Mouse (Mus musculus) C2C12 (cell line): Measurements from ENCODE around the gene Galnt10. TPM values are rescaled to one million over a fixed set of nuclear protein-coding genes. Genes with fewer than 3 reads are reported as not detected.

Source experiments
- H3K27me3 ChIP-seq: one replicate; pipeline ENCODE4 v1.6.1; 2011; ENCODE audit not compliant: control insufficient read depth, insufficient read depth, insufficient read length
- H3K36me3 ChIP-seq: one replicate; pipeline ENCODE4 v1.6.1; 2011; ENCODE audit not compliant: control insufficient read depth, insufficient read depth
- H3K4me3 ChIP-seq: one replicate; pipeline ENCODE4 v1.5.1; 2011; ENCODE audit warnings: mild to moderate bottlenecking, control low read depth; ENCODE audit not compliant: poor library complexity, insufficient read depth, severe bottlenecking
- H3K79me2 ChIP-seq: one replicate; pipeline ENCODE4 v1.6.1; 2011; ENCODE audit not compliant: control insufficient read depth, insufficient read depth
- H3K79me3 ChIP-seq: one replicate; pipeline ENCODE4 v1.6.1; 2011; ENCODE audit warnings: low read depth, control low read depth
- H3ac ChIP-seq: one replicate; pipeline ENCODE3; 2011; ENCODE audit warnings: low read depth; ENCODE audit not compliant: control insufficient read depth, insufficient read length
- CEBPB ChIP-seq: IDR thresholded peaks from one replicate; pipeline ENCODE4 v1.6.1; 2011; ENCODE audit warnings: low read depth, mild to moderate bottlenecking, control low read depth, moderate library complexity
- CTCF ChIP-seq: IDR thresholded peaks from one replicate; pipeline ENCODE4 v1.5.1; 2011; ENCODE audit not compliant: control insufficient read depth, insufficient read depth, insufficient read length
- FOSL1 ChIP-seq: IDR thresholded peaks from one replicate; pipeline ENCODE4 v1.8.0; 2011; ENCODE audit warnings: mild to moderate bottlenecking, low read length; ENCODE audit not compliant: poor library complexity, insufficient read depth, severe bottlenecking
- MAX ChIP-seq: IDR thresholded peaks from one replicate; pipeline ENCODE4 v1.6.1; 2011; ENCODE audit warnings: mild to moderate bottlenecking, control low read depth
- MYOD1 ChIP-seq: IDR thresholded peaks from one replicate; pipeline ENCODE4 v1.6.1; 2011; ENCODE audit warnings: low read depth; ENCODE audit not compliant: control insufficient read depth, insufficient read length
- MYOG ChIP-seq: IDR thresholded peaks from one replicate; pipeline ENCODE4 v1.6.1; 2011; ENCODE audit not compliant: control insufficient read depth, insufficient read length; ENCODE audit errors: extremely low read depth
- USF1 ChIP-seq: IDR thresholded peaks from one replicate; pipeline ENCODE4 v1.6.1; 2011; ENCODE audit warnings: low read depth, mild to moderate bottlenecking, control low read depth, moderate library complexity
- long read RNA-seq, 2 experiments: library from polyadenylated mRNA; unstranded; transcript quantifications; one replicate each; pipeline ENCODE4 v2.0.0; 2019 to 2020
- polyA plus RNA-seq: library from polyadenylated mRNA; unstranded; fragments of >200 nt; fragmentation: generic; extraction: Trizol; gene quantifications from one replicate; pipeline ENCODE4 v1.2.1, GENCODE M21; 2012; ENCODE audit warnings: missing spikeins

Gene Galnt10
- 43.0 TPM for polyA plus RNA-seq
- long read RNA-seq, experiment 1, full-length matches to known transcripts, result 7 of 25 reads
- long read RNA-seq, experiment 1, partial matches to known transcripts, result 12 of 25 reads
- long read RNA-seq, experiment 1, other reads (novel, unspliced or antisense), result 6 of 25 reads
- long read RNA-seq, experiment 2, full-length matches to known transcripts, result 82 of 129 reads
- long read RNA-seq, experiment 2, partial matches to known transcripts, result 27 of 129 reads
- long read RNA-seq, experiment 2, other reads (novel, unspliced or antisense), result 20 of 129 reads

DNA sequence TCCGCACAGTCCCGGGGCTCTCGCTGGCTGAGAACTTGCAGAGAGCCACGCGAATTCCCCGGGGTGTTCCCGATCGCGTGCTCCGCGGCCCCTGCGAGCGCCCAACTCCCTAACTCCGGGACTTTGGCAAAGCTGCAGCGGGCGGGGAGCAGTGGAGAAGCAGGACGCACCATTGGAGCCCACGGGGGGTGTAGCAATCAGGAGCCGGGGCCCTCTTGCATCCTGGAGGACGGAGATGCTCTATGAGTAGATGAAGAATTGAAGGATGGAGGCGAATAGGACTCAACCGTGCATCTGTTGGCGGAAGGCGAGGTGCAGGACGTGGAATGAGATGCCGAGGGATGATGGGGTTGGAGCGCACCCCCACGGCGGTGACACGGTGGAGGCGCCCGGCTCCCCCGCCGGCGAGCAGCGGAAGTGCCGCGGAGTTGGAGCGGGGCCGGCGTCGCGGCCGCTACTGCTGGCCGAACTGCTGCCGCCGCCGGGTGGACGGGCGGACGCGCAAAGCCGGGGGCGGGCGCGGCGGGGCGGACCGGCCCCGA is at the start of gene Galnt10:
Gene Galnt10 (plus strand): TSS at position 425 of the 542 bp plus-strand sequence.
- H3K79me3 ChIP-seq, result peaks cover 17% of the 10 kb centered on the region
- peak within 1 kb of the TSS; percentile 96 for H3ac ChIP-seq
- peak; percentile 40 for TF ChIP-seq CTCF
- TF ChIP-seq USF1, result no peak
- no peak for TF ChIP-seq FOSL1
- no peak for TF ChIP-seq MYOD1
- TF ChIP-seq CEBPB, result no peak
- peak; percentile 28 for TF ChIP-seq MAX
- no peak for TF ChIP-seq MYOG

DNA sequence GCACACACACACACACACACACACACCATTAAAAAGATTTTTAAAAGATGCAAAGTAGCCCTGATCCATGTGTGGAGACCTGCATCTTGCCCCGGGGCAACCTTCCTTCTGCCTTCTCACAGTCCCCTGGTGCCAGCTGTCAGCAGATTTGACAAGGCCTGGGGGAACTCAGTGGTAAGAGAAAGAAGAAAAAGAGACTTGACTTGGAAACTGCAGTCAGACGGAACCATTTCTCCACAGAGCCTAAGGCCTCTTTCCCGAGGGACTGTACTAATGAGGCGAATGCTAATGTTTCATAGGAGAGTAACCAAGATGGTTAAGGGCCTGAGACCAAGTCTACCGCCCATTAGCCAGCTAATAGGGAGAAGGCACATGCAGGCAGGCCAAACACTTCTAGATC is 49.3 kb upstream of the Galnt10 start:
- Histone ChIP-seq H3ac (no peak overlapping the region), H3K4me3 (no peak overlapping the region), H3K27me3 (no peaks in the 10 kb centered on the region), H3K36me3 (no peaks in the 10 kb centered on the region), H3K79me3 (no peaks in the 10 kb centered on the region), H3K79me2 (no peaks in the 10 kb centered on the region)
- TF ChIP-seq MYOD1 (no peak), CTCF (no peak), FOSL1 (no peak), CEBPB (no peak)

More for the DNA sequence above, at the start of gene Galnt10:
- Histone ChIP-seq H3K27me3 (no peaks in the 10 kb centered on the region), H3K4me3 (peak within 1 kb of the TSS; percentile 86), H3K36me3 (peaks cover 6% of the 10 kb centered on the region), H3K79me2 (peaks cover 48% of the 10 kb centered on the region)

DNA sequence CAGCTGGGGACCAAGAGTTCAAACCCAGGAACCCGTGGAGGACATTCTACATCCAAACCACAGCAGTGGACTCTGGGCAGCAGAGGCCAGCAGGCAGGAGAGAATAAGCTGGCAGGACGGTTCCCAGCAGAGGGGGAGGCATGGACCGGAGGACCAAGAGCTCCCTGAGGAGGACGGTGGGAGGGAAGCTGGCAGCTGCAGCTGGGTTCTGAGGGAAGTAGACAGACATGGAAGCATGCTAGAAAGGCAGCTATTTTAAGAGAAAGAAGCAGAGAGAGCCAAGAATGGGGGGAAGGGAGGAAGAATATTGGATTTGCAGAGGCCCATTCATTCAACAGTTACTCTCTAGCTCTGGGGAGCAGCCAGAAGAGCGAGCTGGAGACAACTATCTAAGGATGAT is 47.1 kb upstream of the Galnt10 start:
- H3K4me3 ChIP-seq, result no peak overlapping the region

GRCm38 (mm10) chr11:57599304-57599703 is 45.9 kb upstream of the Galnt10 start:
- no peaks in the 10 kb centered on the region for H3K36me3 ChIP-seq
- TF ChIP-seq CTCF (no peak), MAX (no peak), FOSL1 (no peak), MYOD1 (no peak), USF1 (no peak), MYOG (no peak), CEBPB (no peak)
- H3K4me3 ChIP-seq, result no peak overlapping the region
- no peaks in the 10 kb centered on the region for H3K79me3 ChIP-seq
- H3K79me2 ChIP-seq, result no peaks in the 10 kb centered on the region
- H3K27me3 ChIP-seq, result no peaks in the 10 kb centered on the region
- no peak overlapping the region for H3ac ChIP-seq

More for the DNA sequence above, 47.1 kb upstream of the Galnt10 start:
- no peaks in the 10 kb centered on the region for H3K27me3 ChIP-seq
- H3K79me2 ChIP-seq, result no peaks in the 10 kb centered on the region
- no peaks in the 10 kb centered on the region for H3K36me3 ChIP-seq
- TF ChIP-seq MAX (no peak), MYOD1 (no peak), CEBPB (no peak), MYOG (no peak), CTCF (no peak), FOSL1 (no peak), USF1 (no peak)
- no peak overlapping the region for H3ac ChIP-seq
- no peaks in the 10 kb centered on the region for H3K79me3 ChIP-seq

- no peak overlapping the region for H3ac ChIP-seq
- no peaks in the 10 kb centered on the region for H3K79me3 ChIP-seq
- TF ChIP-seq FOSL1 (no peak), MYOD1 (no peak), MYOG (no peak), CTCF (no peak), USF1 (no peak), MAX (no peak), CEBPB (no peak)
- no peaks in the 10 kb centered on the region for H3K36me3 ChIP-seq
- H3K27me3 ChIP-seq, result no peaks in the 10 kb centered on the region
- H3K4me3 ChIP-seq, result no peak overlapping the region
- H3K79me2 ChIP-seq, result no peaks in the 10 kb centered on the region
Measured at GRCm38 (mm10) chr11:57600113-57600512, 45.1 kb upstream of the Galnt10 start.
